Mouse (Mus musculus) thymus, postnatal 0 days (tissue): ENCODE data around the gene Cd320. TPM values are rescaled to one million over a fixed set of nuclear protein-coding genes. Genes with fewer than 3 reads are reported as not detected.
A peak's percentile ranks its signal among the peaks of the same experiment; 100 is the strongest.
"Not testable (repeated sequence)": the region's sequence is repeated elsewhere in the genome, so short reads cannot be mapped to it uniquely, and the experiment has no call there.

Experiments used
- DNase-seq: peaks from one replicate; pipeline ENCODE4 v3.0.0-alpha.2; 2015; ENCODE audit warnings: low spot score
- microRNA-seq: library from miRNA; unstranded; fragments of <30 nt; microRNA quantifications from one replicate; pipeline ENCODE4, GENCODE M21; 2016; ENCODE audit warnings: borderline number of aligned reads
- polyA plus RNA-seq: library from polyadenylated mRNA; unstranded; fragments of >200 nt; fragmentation: Nextera tagmentation; extraction: Ambion mirVana; gene quantifications from 2 replicates; pipeline ENCODE4 v1.2.1, GENCODE M21; 2015

Gene Cd320
- polyA plus RNA-seq, 1 experiment from 2014 or later = 35.2 TPM

DNA sequence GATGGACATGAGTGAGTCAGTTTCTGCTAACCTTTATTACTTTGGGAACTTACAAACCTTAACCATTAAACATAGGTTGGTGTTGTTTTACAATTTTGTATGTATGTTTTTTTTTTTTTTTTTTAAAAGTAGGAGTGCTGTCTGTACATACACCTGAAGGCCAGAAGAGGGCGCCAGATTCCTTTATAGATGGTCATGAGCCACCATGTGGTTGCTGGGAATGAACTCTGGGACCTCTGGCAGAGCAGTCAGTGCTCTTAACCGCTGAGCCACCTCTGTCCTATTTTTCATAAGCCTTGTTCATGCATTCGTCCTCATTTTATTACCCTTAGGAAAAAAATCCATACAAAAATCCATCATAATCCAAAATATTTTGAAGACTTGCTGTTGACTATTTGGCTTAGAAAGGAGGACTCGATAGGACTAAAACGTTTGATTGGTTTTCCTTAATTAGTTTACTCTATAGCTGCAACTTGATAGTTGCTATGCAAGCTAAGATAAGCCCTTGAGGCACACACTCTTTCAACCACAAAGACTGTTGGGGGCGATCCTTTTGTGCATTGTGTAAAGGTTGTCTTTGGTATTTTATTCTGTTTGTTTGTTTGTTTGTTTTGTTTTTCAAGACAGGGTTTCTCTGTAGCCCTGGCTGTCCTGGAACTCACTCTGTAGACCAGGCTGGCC is 54.4 kb downstream of the Cd320 start:
- DNase-seq = peak; percentile 73

DNA sequence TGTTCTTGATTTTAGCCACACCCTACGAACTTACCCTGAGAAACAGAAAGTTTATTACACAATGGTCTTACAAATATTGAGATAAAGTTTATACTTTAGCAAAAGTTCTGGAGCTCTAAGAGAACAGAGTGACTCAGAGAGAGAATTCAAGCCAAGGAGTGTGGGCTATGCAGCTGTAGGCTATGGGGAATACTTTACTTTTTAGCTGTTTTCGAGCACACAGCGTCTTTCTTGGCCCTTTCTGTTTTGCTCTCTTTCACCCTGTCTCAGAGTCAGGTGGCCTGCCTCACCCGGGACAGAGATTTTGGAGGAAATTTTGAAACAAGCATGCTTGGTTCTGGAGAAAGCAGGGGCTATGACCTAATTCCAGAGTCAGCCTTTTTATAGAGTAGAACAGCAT is 55.3 kb downstream of the Cd320 start:
- DNase-seq = not testable (repeated sequence)

Small RNA genes lying within 50 kb of the gene (microRNA-seq; reads per million reads assigned to microRNA genes)
- gene Gm27740 = not detected

Other genes with a start within 250 kb of the Cd320 start
- 40.3 and 42.6 TPM in 2 replicates for gene Zfp414, start 214.0 kb upstream of the Cd320 start, polyA plus RNA-seq
- gene Pram1, start 205.0 kb upstream of the Cd320 start, polyA plus RNA-seq = 0.48 and 0.60 TPM in 2 replicates
- gene Hnrnpm, start 156.2 kb upstream of the Cd320 start, polyA plus RNA-seq = 317 and 345 TPM in 2 replicates
- gene March2, start 124.4 kb upstream of the Cd320 start, polyA plus RNA-seq = 83.3 and 90.7 TPM in 2 replicates
- 214 and 227 TPM in 2 replicates for gene Rab11b, start 82.6 kb upstream of the Cd320 start, polyA plus RNA-seq
- gene Angptl4, start 61.3 kb upstream of the Cd320 start, polyA plus RNA-seq = 28.7 and 36.7 TPM in 2 replicates
- gene Kank3, start 32.6 kb upstream of the Cd320 start, polyA plus RNA-seq = 19.1 and 22.0 TPM in 2 replicates
- 1,516 and 1,544 TPM in 2 replicates for gene Rps28, start 18.5 kb upstream of the Cd320 start, polyA plus RNA-seq
- gene Ndufa7, start 18.5 kb upstream of the Cd320 start, polyA plus RNA-seq = 464 TPM in 2 replicates
- not detected in 2 replicates for gene Gm7029, start 30.7 kb downstream of the Cd320 start, polyA plus RNA-seq
- gene Kifc1, start 47.6 kb downstream of the Cd320 start, polyA plus RNA-seq = 5.9 and 6.8 TPM in 2 replicates
- gene Platr17, start 62.0 kb downstream of the Cd320 start, polyA plus RNA-seq = 1.6 and 1.9 TPM in 2 replicates
- gene Daxx, start 66.3 kb downstream of the Cd320 start, polyA plus RNA-seq = 62.9 and 67.8 TPM in 2 replicates
- 131 and 140 TPM in 2 replicates for gene Tapbp, start 72.8 kb downstream of the Cd320 start, polyA plus RNA-seq
- 13.8 and 14.9 TPM in 2 replicates for gene Zbtb22, start 72.8 kb downstream of the Cd320 start, polyA plus RNA-seq
- gene Rgl2, start 86.5 kb downstream of the Cd320 start, polyA plus RNA-seq = 37.5 and 42.3 TPM in 2 replicates
- gene Pfdn6, start 97.3 kb downstream of the Cd320 start, polyA plus RNA-seq = 218 and 225 TPM in 2 replicates
- 20.6 and 25.5 TPM in 2 replicates for gene Wdr46, start 97.6 kb downstream of the Cd320 start, polyA plus RNA-seq
- gene B3galt4, start 108.4 kb downstream of the Cd320 start, polyA plus RNA-seq = 13.3 and 15.8 TPM in 2 replicates
- 43.6 and 46.1 TPM in 2 replicates for gene Vps52, start 112.7 kb downstream of the Cd320 start, polyA plus RNA-seq
- gene Rps18, start 112.9 kb downstream of the Cd320 start, polyA plus RNA-seq = 2,265 and 2,338 TPM in 2 replicates
- gene H2-K1, start 157.3 kb downstream of the Cd320 start, polyA plus RNA-seq = 528 and 569 TPM in 2 replicates
- gene Ring1, start 181.6 kb downstream of the Cd320 start, polyA plus RNA-seq = 14.5 and 20.9 TPM in 2 replicates
- gene H2-Ke6, start 185.0 kb downstream of the Cd320 start, polyA plus RNA-seq = 77.4 and 82.2 TPM in 2 replicates
- 90.5 and 96.5 TPM in 2 replicates for gene Slc39a7, start 188.6 kb downstream of the Cd320 start, polyA plus RNA-seq
- gene Rxrb, start 188.7 kb downstream of the Cd320 start, polyA plus RNA-seq = 47.1 and 48.9 TPM in 2 replicates
- 1.1 and 1.5 TPM in 2 replicates for gene Col11a2, start 196.3 kb downstream of the Cd320 start, polyA plus RNA-seq
- gene H2-Oa, start 249.2 kb downstream of the Cd320 start, polyA plus RNA-seq = 55.0 and 57.1 TPM in 2 replicates